Mouse (Mus musculus) CH12.LX (cell line): ENCODE measurements around the gene Ash1l. TPM values are rescaled to one million over a fixed set of nuclear protein-coding genes. Genes with fewer than 3 reads are reported as not detected.

Source experiments
- DNase-seq: peaks from one replicate; pipeline ENCODE4 v3.0.0-alpha.2; 2013; ENCODE audit errors: extremely low read depth
- H3K27ac ChIP-seq: 2 replicates; pipeline ENCODE4 v1.5.1; 2012; ENCODE audit warnings: low read depth, mild to moderate bottlenecking, control low read depth, moderate library complexity; ENCODE audit not compliant: insufficient read depth
- H3K27me3 ChIP-seq: replicated peaks from 2 replicates; pipeline ENCODE3; 2012; ENCODE audit warnings: inconsistent platforms
- H3K36me3 ChIP-seq, 2 experiments: replicated peaks in 1 of 2; 2 replicates each; pipeline versions ENCODE3 to v1.6.1; 2012; ENCODE audit warnings: inconsistent platforms in 1 of 2, low read length in 1 of 2, mild to moderate bottlenecking in 1 of 2, mixed read lengths in 1 of 2, moderate library complexity in 1 of 2; ENCODE audit not compliant: control insufficient read depth in 1 of 2, insufficient read depth in 1 of 2
- H3K4me1 ChIP-seq, 2 experiments: 2 replicates each; pipeline ENCODE4 v1.6.1; 2012; ENCODE audit warnings: inconsistent platforms in 1 of 2, moderate library complexity in 1 of 2; ENCODE audit not compliant: insufficient read depth in 2 of 2, control insufficient read depth in 1 of 2
- H3K4me2 ChIP-seq: 2 replicates; pipeline ENCODE4 v1.6.1; 2012; ENCODE audit warnings: low read depth, mild to moderate bottlenecking, control low read depth; ENCODE audit not compliant: poor library complexity, insufficient read depth, severe bottlenecking
- H3K4me3 ChIP-seq, 3 experiments: fragments of 150-350 bp in 1 of 3; sonication (generic) in 1 of 3; replicated peaks in 1 of 3; 2 replicates each; pipeline versions ENCODE3 to v1.5.1; 2011 to 2012; ENCODE audit warnings: low read depth in 2 of 3, low read length in 2 of 3, mild to moderate bottlenecking in 2 of 3, moderate library complexity in 2 of 3, control low read depth in 1 of 3, improper control_type of control experiment in 1 of 3, inconsistent platforms in 1 of 3, mixed read lengths in 1 of 3; ENCODE audit not compliant: poor library complexity in 1 of 3
- H3K79me2 ChIP-seq: replicated peaks from 2 replicates; pipeline ENCODE4 v1.6.1; 2012; ENCODE audit warnings: mild to moderate bottlenecking, moderate library complexity; ENCODE audit not compliant: control insufficient read depth, poor library complexity, insufficient read depth, severe bottlenecking; ENCODE audit errors: extremely low read depth
- H3K9ac ChIP-seq: 2 replicates; pipeline ENCODE4 v1.6.1; 2012; ENCODE audit warnings: low read depth, mild to moderate bottlenecking, control low read depth, moderate library complexity; ENCODE audit not compliant: insufficient read depth
- H3K9me3 ChIP-seq: replicated peaks from 2 replicates; pipeline ENCODE3; 2012; ENCODE audit warnings: low read length, inconsistent platforms, mixed read lengths
- BHLHE40 ChIP-seq: IDR thresholded peaks from 2 replicates; pipeline ENCODE4 v1.6.1; 2011; ENCODE audit warnings: mild to moderate bottlenecking, low read depth, low read length, improper control_type of control experiment
- CHD1 ChIP-seq: IDR thresholded peaks from 2 replicates; pipeline ENCODE4 v1.6.1; 2012; ENCODE audit warnings: low read depth, low read length, improper control_type of control experiment, inconsistent platforms
- CHD2 ChIP-seq: IDR thresholded peaks from 2 replicates; pipeline ENCODE4 v1.6.1; 2011; ENCODE audit warnings: low read length, improper control_type of control experiment
- E2F4 ChIP-seq: IDR thresholded peaks from 2 replicates; pipeline ENCODE4 v1.6.1; 2011; ENCODE audit warnings: low read depth, low read length, improper control_type of control experiment; ENCODE audit not compliant: insufficient replicate concordance
- ELF1 ChIP-seq: IDR thresholded peaks from 2 replicates; pipeline ENCODE4 v1.6.1; 2014; ENCODE audit warnings: low read depth, mild to moderate bottlenecking, inconsistent platforms, low read length, improper control_type of control experiment
- EP300 ChIP-seq: IDR thresholded peaks from 2 replicates; pipeline ENCODE4 v1.6.1; 2011; ENCODE audit warnings: low read length, improper control_type of control experiment
- ETS1 ChIP-seq: conservative IDR thresholded peaks from 2 replicates; pipeline ENCODE4 v1.6.1; 2012; ENCODE audit warnings: low read depth, mild to moderate bottlenecking, inconsistent platforms, low read length, improper control_type of control experiment, moderate library complexity
- HCFC1 ChIP-seq: IDR thresholded peaks from 2 replicates; pipeline ENCODE4 v1.6.1; 2012; ENCODE audit warnings: low read depth, mild to moderate bottlenecking, inconsistent platforms, low read length, improper control_type of control experiment
- IRF4 ChIP-seq: IDR thresholded peaks from 2 replicates; pipeline ENCODE4 v1.6.1; 2014; ENCODE audit warnings: low read depth, mild to moderate bottlenecking, inconsistent platforms, low read length, improper control_type of control experiment
- JUN ChIP-seq: IDR thresholded peaks from 2 replicates; pipeline ENCODE4 v1.6.1; 2011; ENCODE audit warnings: low read depth, mild to moderate bottlenecking, low read length, improper control_type of control experiment, moderate library complexity; ENCODE audit not compliant: insufficient read depth
- JUND ChIP-seq: conservative IDR thresholded peaks from 2 replicates; pipeline ENCODE4 v1.6.1; 2011; ENCODE audit warnings: low read depth, low read length, improper control_type of control experiment
- MAFK ChIP-seq: IDR thresholded peaks from 2 replicates; pipeline ENCODE4 v1.6.1; 2011; ENCODE audit warnings: low read length, improper control_type of control experiment; ENCODE audit not compliant: insufficient replicate concordance
- MAX ChIP-seq: IDR thresholded peaks from 2 replicates; pipeline ENCODE4 v1.6.1; 2011; ENCODE audit warnings: low read length, improper control_type of control experiment
- MAZ ChIP-seq: IDR thresholded peaks from 2 replicates; pipeline ENCODE4 v1.6.1; 2012; ENCODE audit warnings: low read depth, mild to moderate bottlenecking, inconsistent platforms, low read length, improper control_type of control experiment, moderate library complexity
- MEF2A ChIP-seq: IDR thresholded peaks from 2 replicates; pipeline ENCODE4 v1.6.1; 2014; ENCODE audit warnings: low read depth, mild to moderate bottlenecking, inconsistent platforms, low read length, improper control_type of control experiment, borderline replicate concordance
- MXI1 ChIP-seq: IDR thresholded peaks from 2 replicates; pipeline ENCODE4 v1.6.1; 2011; ENCODE audit warnings: mild to moderate bottlenecking, low read depth, low read length, improper control_type of control experiment
- MYC ChIP-seq: IDR thresholded peaks from 2 replicates; pipeline ENCODE4 v1.6.1; 2011; ENCODE audit warnings: low read depth, mild to moderate bottlenecking, improper control_type of control experiment, low read length
- NELFE ChIP-seq: IDR thresholded peaks from 2 replicates; pipeline ENCODE4 v1.6.1; 2011; ENCODE audit warnings: low read depth, low read length, improper control_type of control experiment
- NRF1 ChIP-seq: IDR thresholded peaks from 2 replicates; pipeline ENCODE4 v1.6.1; 2014; ENCODE audit warnings: low read depth, mild to moderate bottlenecking, inconsistent platforms, low read length, improper control_type of control experiment, moderate library complexity
- POLR2A ChIP-seq: IDR thresholded peaks from 2 replicates; pipeline ENCODE4 v1.6.1; 2011; ENCODE audit warnings: low read depth, mild to moderate bottlenecking, improper control_type of control experiment, low read length
- POLR2AphosphoS2 ChIP-seq: IDR thresholded peaks from 2 replicates; pipeline ENCODE4 v1.6.1; 2011; ENCODE audit warnings: low read depth, low read length, improper control_type of control experiment
- RAD21 ChIP-seq: IDR thresholded peaks from 2 replicates; pipeline ENCODE4 v1.6.1; 2011; ENCODE audit warnings: low read depth, mild to moderate bottlenecking, low read length, improper control_type of control experiment, moderate library complexity
- RCOR1 ChIP-seq: conservative IDR thresholded peaks from 2 replicates; pipeline ENCODE4 v1.6.1; 2012; ENCODE audit warnings: low read depth, mild to moderate bottlenecking, inconsistent platforms, low read length, improper control_type of control experiment
- SIN3A ChIP-seq: IDR thresholded peaks from 2 replicates; pipeline ENCODE4 v1.6.1; 2012; ENCODE audit warnings: low read length, improper control_type of control experiment, inconsistent platforms
- TBP ChIP-seq: conservative IDR thresholded peaks from 2 replicates; pipeline ENCODE4 v1.6.1; 2011; ENCODE audit warnings: low read depth, low read length, improper control_type of control experiment
- TCF12 ChIP-seq: IDR thresholded peaks from 2 replicates; pipeline ENCODE4 v1.6.1; 2014; ENCODE audit warnings: low read depth, mild to moderate bottlenecking, inconsistent platforms, low read length, improper control_type of control experiment
- UBTF ChIP-seq: IDR thresholded peaks from 2 replicates; pipeline ENCODE4 v1.6.1; 2012; ENCODE audit warnings: low read depth, mild to moderate bottlenecking, inconsistent platforms, low read length, improper control_type of control experiment, moderate library complexity
- ZC3H11A ChIP-seq: IDR thresholded peaks from 2 replicates; pipeline ENCODE4 v1.6.1; 2012; ENCODE audit warnings: low read depth, mild to moderate bottlenecking, inconsistent platforms, low read length, improper control_type of control experiment
- ZKSCAN1 ChIP-seq: IDR thresholded peaks from 2 replicates; pipeline ENCODE4 v1.6.1; 2012; ENCODE audit warnings: low read depth, inconsistent platforms, low read length, improper control_type of control experiment, borderline replicate concordance
- ZNF384 ChIP-seq: IDR thresholded peaks from 2 replicates; pipeline ENCODE4 v1.6.1; 2012; ENCODE audit warnings: low read depth, low read length, improper control_type of control experiment, inconsistent platforms
- dilution Hi-C: fragments of 300-500 bp; cut with MboI; formaldehyde crosslinking; loops from 2 replicates; pipeline ENCODE4 v1.14.3; 2020; ENCODE audit warnings: low sequenced_read_pairs; ENCODE audit not compliant: extremely low pct_unique_long_range_greater_than_20kb, extremely low pct_ligation_motif_present
- in situ Hi-C: fragments of 300-500 bp; cut with MboI; formaldehyde crosslinking; loops from 3 replicates; pipeline ENCODE4 v1.14.3; 2019; ENCODE audit warnings: low sequenced_read_pairs, low pct_ligation_motif_present, low pct_unique_long_range_greater_than_20kb, mixed read lengths
- polyA plus RNA-seq: library from polyadenylated mRNA; unstranded; fragments of >175 nt; gene quantifications from 2 replicates; pipeline ENCODE4 v1.2.1, GENCODE M21; 2012; ENCODE audit warnings: low read depth; ENCODE audit not compliant: insufficient read length
- total RNA-seq, 2 experiments: library from RNA; depleted of rRNA; stranded (reverse); fragments of 300-350 nt in 1 of 2; fragments of >200 nt in 1 of 2; gene quantifications; 2 replicates each; pipeline ENCODE4 v1.2.3; 2012 to 2014

The Ash1l gene
- total RNA-seq (2012; rRNA removed) (5.7 and 5.8 TPM in 2 replicates), total RNA-seq (2014; rRNA removed) (2.8 and 2.9 TPM in 2 replicates), polyA plus RNA-seq (9.3 and 9.7 TPM in 2 replicates)

- peak within 1 kb of the TSS; percentile 82 for H3K9ac ChIP-seq
- dilution Hi-C loops = no loop called here
- no peaks in the 10 kb centered on the region for H3K27me3 ChIP-seq
- in situ Hi-C loops = no loop called here
- H3K9me3 ChIP-seq = no peaks in the 10 kb centered on the region
- H3K36me3 ChIP-seq = peaks cover 0 to 10% of the 10 kb centered on the region in 2 experiments
- peak; percentile 74 for DNase-seq
- H3K4me1 ChIP-seq = peaks cover 4 to 37% of the 10 kb centered on the region in 2 experiments; a peak in 3 of 4 replicates
- TF ChIP-seq SIN3A = peak; percentile 78
- no peak for TF ChIP-seq ZC3H11A
- peak; percentile 84 for TF ChIP-seq CHD2
- TF ChIP-seq MEF2A = no peak
- TF ChIP-seq MAZ = peak; percentile 76
- peak; percentile 53; the same call in 1 of the 2 replicates for TF ChIP-seq IRF4
- peak; percentile 69 for TF ChIP-seq MAX
- no peak; the same call in 1 of the 2 replicates for TF ChIP-seq RCOR1
- 0 out of 2 replicates have a peak, but pooled peaks have one; percentile 12 for TF ChIP-seq ETS1
- peak; percentile 58 for TF ChIP-seq TCF12
- TF ChIP-seq MAFK = no peak
- TF ChIP-seq BHLHE40 = 0 out of 2 replicates have a peak, but pooled peaks have one; percentile 23
- TF ChIP-seq CHD1 = peak; percentile 69; the same call in 1 of the 2 replicates
- TF ChIP-seq NELFE = peak; percentile 53
- TF ChIP-seq HCFC1 = peak; percentile 59
- peak; percentile 46; the same call in 1 of the 2 replicates for TF ChIP-seq ELF1
- no peak for TF ChIP-seq JUN
- no peak for TF ChIP-seq POLR2AphosphoS2
- H3K27ac ChIP-seq = peak within 1 kb of the TSS; percentile 88
- H3K79me2 ChIP-seq = peaks cover 58% of the 10 kb centered on the region
- H3K4me3 ChIP-seq = peak within 1 kb of the TSS; percentile 81 to 88 (median 82)
- H3K4me2 ChIP-seq = peak within 1 kb of the TSS; percentile 92
Observed at GRCm38 (mm10) chr3:88950576-88951326, at the start of gene Ash1l, which contains the start of gene Dap3. Gene Ash1l (plus strand): TSS chr3:88950622. Gene Dap3 (minus strand): TSS chr3:88951181.

- in situ Hi-C loops (loop anchor here (10.0 kb wide), 1 partner anchor 50 kb away; no protein-coding TSS in a partner anchor), dilution Hi-C loops (no loop called here)
- TF ChIP-seq RCOR1 (no peak), ZNF384 (no peak), TBP (no peak), RAD21 (no peak), NRF1 (no peak), SIN3A (no peak), E2F4 (no peak), CHD2 (no peak), JUN (no peak), MXI1 (no peak), EP300 (no peak), ZKSCAN1 (no peak), HCFC1 (no peak), TCF12 (no peak), JUND (no peak), UBTF (no peak), IRF4 (no peak), MYC (no peak), POLR2A (no peak)
- Histone ChIP-seq H3K4me2 (no peak overlapping the region), H3K4me3 (no peak overlapping the region), H3K36me3 (peaks cover 74 to 93% of the 10 kb centered on the region in 2 experiments), H3K27me3 (no peaks in the 10 kb centered on the region), H3K27ac (no peak overlapping the region), H3K4me1 (no peaks in the 10 kb centered on the region), H3K9ac (no peak overlapping the region), H3K9me3 (no peaks in the 10 kb centered on the region), H3K79me2 (no peaks in the 10 kb centered on the region)
- DNase-seq = no peak
Observed at GRCm38 (mm10) chr3:88904803-88905202, 45.6 kb upstream of the Ash1l start.
